Mouse (Mus musculus) cerebellum, adult 2 months (tissue): Measurements from ENCODE around the gene Bahcc1.

Experiments used
- CTCF ChIP-seq: fragments of 200-500 bp; IDR thresholded peaks from 2 replicates; pipeline ENCODE4 v1.5.1; 2011; ENCODE audit warnings: low read depth, mild to moderate bottlenecking, control low read depth, low read length, moderate library complexity, borderline replicate concordance; ENCODE audit not compliant: insufficient read depth
- POLR2A ChIP-seq: fragments of 200-500 bp; IDR thresholded peaks from 2 replicates; pipeline ENCODE4 v1.6.1; 2011; ENCODE audit warnings: low read length, control low read depth, borderline replicate concordance; ENCODE audit not compliant: insufficient read depth

GRCm38 (mm10) chr11:120235385-120236113 lies 2.8 kb downstream of the Bahcc1 start:
- TF ChIP-seq POLR2A: no peak
- no peak for TF ChIP-seq CTCF
